9 mouse cellular contexts compared by ENCODE assay signal in genomic region chr17:56988921-56989430, GRCm38 (mm10). TPM values are rescaled to one million over a fixed set of nuclear protein-coding genes. Genes with fewer than 3 reads are reported as not detected.
DNase-seq lines count a peak whose midpoint lies in the region; ATAC-seq and TF ChIP-seq lines count a peak whose summit lies in the region.
"Had no signal": no experiment of that assay in that cellular context is flagged by ENCODE, and none has a peak within 500 bp of the region (broad histone marks: within the 10 kb centered on the region; RNA-seq: fewer than 3 reads in every experiment).

No protein-coding gene starts in this region.

- peak overlapping the region; percentile 88 for H3K4me2 ChIP-seq in liver, embryonic 12.5 days

- peak overlapping the region; percentile 88; the same call in 1 of the 2 replicates for H3K9ac ChIP-seq in liver, embryonic 12.5 days

- H3K9me3 ChIP-seq in liver, embryonic 12.5 days (replicated peaks): no peaks in the 10 kb centered on the region

- WGBS in liver, embryonic 12.5 days (ENCODE audit: insufficient replicate concordance): 67% methylated on average over 7 of the region's 7 CpGs

- peak overlapping the region; percentile 76 for H3K4me3 ChIP-seq in gastrocnemius, adult 2 months
- H3K4me3 ChIP-seq in liver, embryonic 12.5 days: peak overlapping the region; percentile 87

- TF ChIP-seq CTCF in gastrocnemius, adult 2 months (IDR thresholded peaks at IDR 0.05): peak; percentile 17; the same call in 1 of the 2 replicates

- peaks cover 18% of the 10 kb centered on the region for H3K4me1 ChIP-seq in liver, embryonic 12.5 days

- ATAC-seq in liver, embryonic 12.5 days: no peak

- intact Hi-C loops in gastrocnemius, adult 2 months (cut with DNase I): loop anchor here (5.0 kb wide), 1 partner anchor 52 kb away; the partner anchor contains the start of gene Mllt1

- no peak for DNase-seq in gastrocnemius, adult 2 months
- DNase-seq in gastrocnemius, postnatal 25 days: no peak
- peak; percentile 11 for DNase-seq in urinary bladder, adult 2 months (ENCODE audit: low spot score)
- DNase-seq in urinary bladder, postnatal 36 days (ENCODE audit: low spot score in 2 of 2): no peak
- no peak for DNase-seq in layer of hippocampus, postnatal 36 days
- no peak for DNase-seq in embryo, embryonic 9.5 days (ENCODE audit: extremely low spot score)
- no peak for DNase-seq in gastrocnemius, postnatal 10 days

- peaks cover 25% of the 10 kb centered on the region for H3K36me3 ChIP-seq in liver, embryonic 12.5 days

- H3K27me3 ChIP-seq in liver, embryonic 12.5 days (replicated peaks): no peaks in the 10 kb centered on the region
- H3K27me3 ChIP-seq: CH12.LX had no signal

- H3K27ac ChIP-seq in gastrocnemius, adult 2 months: peak overlapping the region; percentile 93
- H3K27ac ChIP-seq in liver, embryonic 12.5 days: no peak overlapping the region

RNA-seq across cellular contexts. Expression of gene Clpp, which starts 1.1 kb away (rescaled TPM):
- total RNA-seq in gastrocnemius, adult 2 months (2021): 10 to 100 TPM; 33.8 to 40.7 TPM
- 10 to 100 TPM; 29.8 to 31.3 TPM for total RNA-seq in gastrocnemius, postnatal 25 days (2021)
- 93.9 and 105 TPM in 2 replicates for polyA plus RNA-seq in urinary bladder, adult 2 months (2012; rRNA removed)
- 108 and 115 TPM in 2 replicates for polyA plus RNA-seq in liver, embryonic 12.5 days (2016; fragmentation: Nextera tagmentation; extraction: Ambion mirVana)
- 10 to 100 TPM; 67.4 to 70.4 TPM for total RNA-seq in layer of hippocampus, postnatal 36 days (2021)
- total RNA-seq in gastrocnemius, postnatal 10 days (2021): 10 to 100 TPM; 32.7 to 34.9 TPM

RNA-seq across cellular contexts. Expression of gene Acer1, which starts 7.0 kb away (rescaled TPM):
- total RNA-seq in gastrocnemius, adult 2 months (2021): not detected
- total RNA-seq in gastrocnemius, postnatal 25 days (2021): not detected
- 0.12 and 0.17 TPM in 2 replicates for polyA plus RNA-seq in urinary bladder, adult 2 months (2012; rRNA removed)
- not detected in 2 replicates for polyA plus RNA-seq in liver, embryonic 12.5 days (2016; fragmentation: Nextera tagmentation; extraction: Ambion mirVana)
- not detected for total RNA-seq in layer of hippocampus, postnatal 36 days (2021)
- total RNA-seq in gastrocnemius, postnatal 10 days (2021): not detected
- total RNA-seq: CH12.LX had no signal

RNA-seq across cellular contexts. Expression of gene Alkbh7, which starts 8.2 kb away (rescaled TPM):
- 10 to 100 TPM; 21.8 to 30.4 TPM for total RNA-seq in gastrocnemius, adult 2 months (2021)
- 10 to 100 TPM; 24.4 to 28.3 TPM for total RNA-seq in gastrocnemius, postnatal 25 days (2021)
- polyA plus RNA-seq in urinary bladder, adult 2 months (2012; rRNA removed): 18.1 and 20.6 TPM in 2 replicates
- polyA plus RNA-seq in liver, embryonic 12.5 days (2016; fragmentation: Nextera tagmentation; extraction: Ambion mirVana): 24.5 and 25.1 TPM in 2 replicates
- 10 to 100 TPM; 20.1 to 26.4 TPM for total RNA-seq in layer of hippocampus, postnatal 36 days (2021)
- 10 to 100 TPM; 29.5 to 33.5 TPM for total RNA-seq in gastrocnemius, postnatal 10 days (2021)

RNA-seq across cellular contexts. Expression of gene Pspn, which starts 10.8 kb away (rescaled TPM):
- not detected for total RNA-seq in gastrocnemius, adult 2 months (2021)
- total RNA-seq in gastrocnemius, postnatal 25 days (2021): not detected
- not detected in 2 replicates for polyA plus RNA-seq in urinary bladder, adult 2 months (2012; rRNA removed)
- polyA plus RNA-seq in liver, embryonic 12.5 days (2016; fragmentation: Nextera tagmentation; extraction: Ambion mirVana): 0.29 and 0.31 TPM in 2 replicates
- total RNA-seq in layer of hippocampus, postnatal 36 days (2021): not detected
- total RNA-seq in gastrocnemius, postnatal 10 days (2021): not detected

RNA-seq across cellular contexts. Expression of gene Gtf2f1, which starts 22.1 kb away (rescaled TPM):
- 10 to 100 TPM; 15.4 to 17.9 TPM for total RNA-seq in gastrocnemius, adult 2 months (2021)
- total RNA-seq in gastrocnemius, postnatal 25 days (2021): 10 to 100 TPM; 16.1 to 18.7 TPM
- polyA plus RNA-seq in urinary bladder, adult 2 months (2012; rRNA removed): 41.2 and 47.4 TPM in 2 replicates
- polyA plus RNA-seq in liver, embryonic 12.5 days (2016; fragmentation: Nextera tagmentation; extraction: Ambion mirVana): 76.4 and 78.5 TPM in 2 replicates
- total RNA-seq in layer of hippocampus, postnatal 36 days (2021): 10 to 100 TPM; 54.5 to 59.1 TPM
- 10 to 100 TPM; 24.3 to 28.0 TPM for total RNA-seq in gastrocnemius, postnatal 10 days (2021)
